Mouse (Mus musculus): ENCODE results near the gene Nos1ap. TPM values are rescaled to one million over a fixed set of nuclear protein-coding genes. Genes with fewer than 3 reads are reported as not detected.

Gene Nos1ap
- polyA plus RNA-seq, 1 experiment, result 9.4 TPM

- WGBS, result 83% methylated on average over 4 of the region's 4 CpGs
- no peak for DNase-seq (ENCODE audit: low read depth, low spot score)
Observed at GRCm38 (mm10) chr1:170270696-170271095, 319.0 kb downstream of the Nos1ap start.

GRCm38 (mm10) chr1:170270281-170270680, 319.4 kb downstream of the Nos1ap start:
- 86% methylated on average over 6 of the region's 6 CpGs for WGBS
- no peak for DNase-seq (ENCODE audit: low read depth, low spot score)

GRCm38 (mm10) chr1:170255560-170255910, 334.1 kb downstream of the Nos1ap start:
- 20% methylated on average over 32 of the region's 32 CpGs for WGBS
- peak; percentile 60 for DNase-seq (ENCODE audit: low read depth, low spot score)

DNA sequence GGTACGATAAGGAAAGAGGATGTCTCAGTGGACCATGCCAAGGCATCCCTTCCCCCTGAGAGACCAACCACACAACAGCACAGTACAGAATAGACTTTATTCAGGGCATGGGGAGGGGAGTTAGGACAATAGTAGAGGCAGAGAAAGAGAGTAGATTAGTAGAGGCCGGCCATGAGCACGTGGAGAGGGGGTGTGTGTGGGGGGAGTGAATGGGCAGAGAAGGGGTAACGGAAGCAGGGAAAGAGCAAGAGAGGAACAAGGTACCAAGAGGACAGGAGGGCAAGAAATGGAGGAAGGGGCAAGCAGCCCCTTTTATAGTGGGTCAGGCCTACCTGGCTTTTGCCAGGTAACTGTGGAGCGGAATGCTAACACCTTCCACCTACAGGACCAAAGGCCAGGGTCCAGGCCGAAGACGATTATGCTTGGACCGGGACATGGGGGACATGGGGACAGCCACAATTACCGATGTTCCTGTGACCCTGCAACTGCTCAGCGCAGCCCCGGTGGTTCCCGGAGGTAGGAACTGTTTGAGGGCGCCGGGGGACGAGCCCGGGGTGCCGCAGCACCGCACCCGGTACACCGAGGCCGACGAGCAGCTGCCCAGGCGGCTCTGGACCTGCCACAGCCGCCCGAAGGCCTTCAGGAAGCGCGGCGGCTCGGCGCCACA, 334.6 kb downstream of the Nos1ap start:
- 41% methylated on average over 30 of the region's 30 CpGs for WGBS
- DNase-seq (ENCODE audit: low read depth, low spot score), result no peak

Other genes starting within 250 kb of the Nos1ap start
- 4.5 and 4.8 TPM in 2 replicates for gene Olfml2b, start 54.7 kb upstream of the Nos1ap start, polyA plus RNA-seq (2012; rRNA removed)

Data from large intestine, adult 2 months (tissue).